Mouse (Mus musculus) megakaryocyte, embryonic 14.5 days (primary cell): Measurements from ENCODE around the gene Cd79b.

Experiments
- FLI1 ChIP-seq: IDR thresholded peaks from 2 replicates; pipeline ENCODE4 v1.6.1; 2012; ENCODE audit warnings: low read length, inconsistent platforms, mixed read lengths
- GATA1 ChIP-seq: IDR thresholded peaks from 3 replicates; pipeline ENCODE4 v1.6.1; 2012; ENCODE audit warnings: mixed read lengths, low read length, inconsistent platforms, borderline replicate concordance

- TF ChIP-seq GATA1 (no peak), FLI1 (no peak)
These were observed 48.1 kb downstream of the Cd79b start for GRCm38 (mm10) chr11:106266431-106266830.
